Mouse (Mus musculus) embryonic stem cell, embryonic (primary cell): Measurements from ENCODE around the gene Helz.

Source experiments
- CTCF ChIA-PET, 4 experiments: fragments of 300-600 bp in 2 of 4; fragments of 350-600 bp in 2 of 4; sonication (Branson Sonifier 250); formaldehyde crosslinking; loops; one replicate each; lab custom pipeline; 2022; ENCODE audit warnings: inconsistent platforms in 2 of 4; lab: Charles Lee
- POLR2A ChIA-PET, 4 experiments: fragments of 300-600 bp in 2 of 4; fragments of 350-600 bp in 2 of 4; sonication (Branson Sonifier 250); formaldehyde crosslinking; loops; one replicate each; lab custom pipeline; 2022; ENCODE audit warnings: antibody characterized with exemption in 4 of 4, inconsistent platforms in 1 of 4; lab: Charles Lee

The Helz gene

GRCm38 (mm10) chr11:107574811-107575705, 27.3 kb downstream of the Helz start:
- CTCF ChIA-PET, result no interaction called here
- POLR2A ChIA-PET, result interaction anchor here in 2 of 4 experiments (0.6 to 8.5 kb wide), 5 partner anchors 11 to 67 kb away, joined by 3 to 31 read pairs (median 3); no protein-coding TSS in a partner anchor

GRCm38 (mm10) chr11:107576186-107576585, 28.5 kb downstream of the Helz start:
- ChIA-PET POLR2A (interaction anchor here in 2 of 4 experiments (0.6 to 8.5 kb wide), 10 partner anchors 11 to 93 kb away, joined by 3 to 31 read pairs (median 4); no protein-coding TSS in a partner anchor), CTCF (interaction anchor here in 1 of 4 experiments (1.4 kb wide), 1 partner anchor 28 kb away, joined by 3 read pairs; the partner anchor contains the start of gene Helz)

- ChIA-PET POLR2A (interaction anchor here in 2 of 4 experiments (0.6 to 2.1 kb wide), 9 partner anchors 12 to 204 kb away, joined by 3 to 9 read pairs (median 4); no protein-coding TSS in a partner anchor), CTCF (no interaction called here)
Observed at GRCm38 (mm10) chr11:107577400-107577799, 29.7 kb downstream of the Helz start.

GRCm38 (mm10) chr11:107578226-107578625, 30.5 kb downstream of the Helz start:
- ChIA-PET CTCF (no interaction called here), POLR2A (interaction anchor here in 1 of 4 experiments (1.1 to 1.7 kb wide), 2 partner anchors 17 to 19 kb away, joined by 3 to 5 read pairs; no protein-coding TSS in a partner anchor)

GRCm38 (mm10) chr11:107580786-107581185, 33.1 kb downstream of the Helz start:
- ChIA-PET POLR2A (interaction anchor here in 3 of 4 experiments (0.6 to 3.4 kb wide), 18 partner anchors 12 to 500 kb away, joined by 3 to 18 read pairs (median 3); no protein-coding TSS in a partner anchor), CTCF (interaction anchor here in 3 of 4 experiments (0.5 to 1.4 kb wide), 6 partner anchors 29 to 663 kb away, joined by 3 to 6 read pairs (median 4); no protein-coding TSS in a partner anchor)

- POLR2A ChIA-PET, result interaction anchor here in 2 of 4 experiments (1.1 to 1.7 kb wide), 8 partner anchors 10 to 74 kb away, joined by 3 to 5 read pairs (median 4); no protein-coding TSS in a partner anchor
- CTCF ChIA-PET, result no interaction called here
Observed at GRCm38 (mm10) chr11:107584660-107585451, 37.1 kb downstream of the Helz start.

- CTCF ChIA-PET, result interaction anchor here in 1 of 4 experiments (0.6 kb wide), 1 partner anchor 124 kb away, joined by 4 read pairs; no protein-coding TSS in a partner anchor
- POLR2A ChIA-PET, result interaction anchor here in 3 of 4 experiments (0.6 to 1.6 kb wide), 9 partner anchors 10 to 243 kb away, joined by 3 to 6 read pairs (median 4); no protein-coding TSS in a partner anchor
Observed at GRCm38 (mm10) chr11:107586129-107586528, 38.4 kb downstream of the Helz start.

GRCm38 (mm10) chr11:107587141-107587540, 39.4 kb downstream of the Helz start:
- ChIA-PET CTCF (no interaction called here), POLR2A (interaction anchor here in 2 of 4 experiments (0.9 to 1.6 kb wide), 5 partner anchors 9 to 27 kb away, joined by 3 to 6 read pairs (median 4); no protein-coding TSS in a partner anchor)

- CTCF ChIA-PET, result no interaction called here
- POLR2A ChIA-PET, result interaction anchor here in 1 of 4 experiments (1.5 kb wide), 1 partner anchor 12 kb away, joined by 4 read pairs; no protein-coding TSS in a partner anchor
Observed at GRCm38 (mm10) chr11:107592575-107592974, 44.8 kb downstream of the Helz start.

GRCm38 (mm10) chr11:107597381-107597780, 49.7 kb downstream of the Helz start:
- ChIA-PET CTCF (no interaction called here), POLR2A (interaction anchor here in 1 of 4 experiments (0.7 to 1.0 kb wide), 3 partner anchors 9 to 85 kb away, joined by 3 read pairs; no protein-coding TSS in a partner anchor)

- ChIA-PET POLR2A (interaction anchor here in 2 of 4 experiments (0.5 to 5.0 kb wide), 7 partner anchors 13 to 134 kb away, joined by 3 to 26 read pairs (median 3); no protein-coding TSS in a partner anchor), CTCF (interaction anchor here in 1 of 4 experiments (0.7 kb wide), 1 partner anchor 1845 kb away, joined by 3 read pairs; no protein-coding TSS in a partner anchor)
Observed at GRCm38 (mm10) chr11:107605694-107606093, 58.0 kb downstream of the Helz start.

GRCm38 (mm10) chr11:107613906-107614305, 66.2 kb downstream of the Helz start:
- ChIA-PET POLR2A (interaction anchor here in 1 of 4 experiments (1.1 to 1.4 kb wide), 3 partner anchors 12 to 59 kb away, joined by 3 to 4 read pairs (median 3); no protein-coding TSS in a partner anchor), CTCF (no interaction called here)

GRCm38 (mm10) chr11:107615696-107616095, 68.0 kb downstream of the Helz start:
- CTCF ChIA-PET, result interaction anchor here in 1 of 4 experiments (0.6 kb wide), 1 partner anchor 496 kb away, joined by 4 read pairs; no protein-coding TSS in a partner anchor
- POLR2A ChIA-PET, result interaction anchor here in 2 of 4 experiments (0.5 to 4.8 kb wide), 8 partner anchors 10 to 1112 kb away, joined by 3 to 26 read pairs (median 5); no protein-coding TSS in a partner anchor

GRCm38 (mm10) chr11:107617976-107618375, 70.2 kb downstream of the Helz start:
- ChIA-PET CTCF (interaction anchor here in 3 of 4 experiments (0.5 to 1.6 kb wide), 9 partner anchors 11 to 467 kb away, joined by 3 to 7 read pairs (median 3); partner anchors contain the start of gene Nol11 (in 1 of the 3)), POLR2A (interaction anchor here in 3 of 4 experiments (1.0 to 4.8 kb wide), 10 partner anchors 9 to 107 kb away, joined by 3 to 26 read pairs (median 4); no protein-coding TSS in a partner anchor)

GRCm38 (mm10) chr11:107624661-107625060, 76.9 kb downstream of the Helz start:
- ChIA-PET POLR2A (interaction anchor here in 1 of 4 experiments (1.1 to 1.3 kb wide), 3 partner anchors 10 to 54 kb away, joined by 3 to 5 read pairs (median 4); no protein-coding TSS in a partner anchor), CTCF (interaction anchor here in 1 of 4 experiments (0.6 kb wide), 1 partner anchor 882 kb away, joined by 10 read pairs; no protein-coding TSS in a partner anchor)

GRCm38 (mm10) chr11:107625746-107626145, 78.0 kb downstream of the Helz start:
- POLR2A ChIA-PET, result interaction anchor here in 1 of 4 experiments (1.2 to 1.8 kb wide), 4 partner anchors 14 to 52 kb away, joined by 3 to 4 read pairs (median 3); no protein-coding TSS in a partner anchor
- CTCF ChIA-PET, result interaction anchor here in 1 of 4 experiments (1.3 kb wide), 1 partner anchor 240 kb away, joined by 4 read pairs; no protein-coding TSS in a partner anchor

- CTCF ChIA-PET, result interaction anchor here (0.6 to 1.5 kb wide), 22 partner anchors 11 to 365 kb away, joined by 3 to 14 read pairs (median 4); partner anchors contain the start of gene Cacng1 (in 1 of the 4)
Observed at GRCm38 (mm10) chr11:107629504-107629903, 81.8 kb downstream of the Helz start.

More at GRCm38 (mm10) chr11:107629504-107629903, 81.8 kb downstream of the Helz start:
- POLR2A ChIA-PET, result interaction anchor here in 3 of 4 experiments (0.8 to 3.6 kb wide), 9 partner anchors 12 to 353 kb away, joined by 3 to 14 read pairs (median 4); no protein-coding TSS in a partner anchor
